Mouse (Mus musculus) embryonic facial prominence, embryonic 14.5 days (tissue): ENCODE results near the gene Rnaseh2a. TPM values are rescaled to one million over a fixed set of nuclear protein-coding genes. Genes with fewer than 3 reads are reported as not detected.
"Not testable (repeated sequence)": the region's sequence is repeated elsewhere in the genome, so short reads cannot be mapped to it uniquely, and the experiment has no call there.

Experiments
- ATAC-seq: fragments of 200-750 bp; cut with Nextera tagmentation; 2 replicates; pipeline ENCODE4 v1.8.0; 2017; ENCODE audit warnings: low read depth, moderate number of reproducible peaks, moderate TSS enrichment
- DNase-seq: peaks from one replicate; pipeline ENCODE4 v3.0.0-alpha.2; 2015; ENCODE audit warnings: low spot score
- H3K27ac ChIP-seq: fragments of 300-500 bp; sonication (generic); replicated peaks from 2 replicates; pipeline ENCODE4 v1.5.1; 2014; ENCODE audit warnings: low read depth, mild to moderate bottlenecking, low read length, moderate library complexity
- H3K27me3 ChIP-seq: fragments of 300-500 bp; sonication (generic); replicated peaks from 2 replicates; pipeline ENCODE4 v1.6.1; 2014; ENCODE audit warnings: low read length; ENCODE audit not compliant: control insufficient read depth, insufficient read depth
- H3K36me3 ChIP-seq: fragments of 300-500 bp; sonication (generic); 2 replicates; pipeline ENCODE4 v1.6.1; 2014; ENCODE audit warnings: low read length, mixed read lengths; ENCODE audit not compliant: control insufficient read depth, insufficient read depth
- H3K4me1 ChIP-seq: fragments of 300-500 bp; sonication (generic); 2 replicates; pipeline ENCODE4 v1.6.1; 2014; ENCODE audit warnings: antibody characterized with exemption, low read length; ENCODE audit not compliant: control insufficient read depth, insufficient read depth
- H3K4me2 ChIP-seq: fragments of 300-500 bp; sonication (generic); 2 replicates; pipeline ENCODE4 v1.6.1; 2014; ENCODE audit warnings: low read depth, mild to moderate bottlenecking, low read length, moderate library complexity, mixed read lengths
- H3K4me3 ChIP-seq: fragments of 300-500 bp; sonication (generic); 2 replicates; pipeline ENCODE4 v1.5.1; 2014; ENCODE audit warnings: low read depth, mild to moderate bottlenecking, low read length
- H3K9ac ChIP-seq: fragments of 300-500 bp; sonication (generic); 2 replicates; pipeline ENCODE4 v1.6.1; 2014; ENCODE audit warnings: low read depth, mild to moderate bottlenecking, low read length, moderate library complexity, mixed read lengths
- H3K9me3 ChIP-seq: fragments of 300-500 bp; sonication (generic); 2 replicates; pipeline ENCODE4 v1.6.1; 2016; ENCODE audit warnings: low read length; ENCODE audit not compliant: control insufficient read depth
- WGBS: fragments of 180-500 bp; shearing (Covaris S2); extraction: QIAGEN DNeasy Blood & Tissue Kit; methylation state at CpG from one replicate; pipeline ENCODE4 v1.1.7; 2014; 5-methylcytosine and 5-hydroxymethylcytosine counted together
- microRNA-seq: library from miRNA; unstranded; fragments of <30 nt; microRNA quantifications from one replicate; pipeline ENCODE4, GENCODE M21; 2016; ENCODE audit warnings: borderline number of aligned reads
- polyA plus RNA-seq: library from polyadenylated mRNA; unstranded; fragments of >200 nt; fragmentation: Nextera tagmentation; extraction: Ambion mirVana; gene quantifications from 2 replicates; pipeline ENCODE4 v1.2.1, GENCODE M21; 2014

The Rnaseh2a gene
- polyA plus RNA-seq, 1 experiment from 2014 or later, result 73.7 TPM

- ATAC-seq (no peak), DNase-seq (no peak)
- H3K36me3 ChIP-seq, result no peaks in the 10 kb centered on the region
- peaks cover 5% of the 10 kb centered on the region; the same call in 1 of the 2 replicates for H3K9me3 ChIP-seq
- peak overlapping the region; percentile 85 for H3K4me2 ChIP-seq
- WGBS, result 54% methylated on average over 18 of the region's 20 CpGs
- peaks cover 9% of the 10 kb centered on the region; the same call in 1 of the 2 replicates for H3K4me1 ChIP-seq
- peak overlapping the region; percentile 74 for H3K9ac ChIP-seq
- no peak overlapping the region for H3K27ac ChIP-seq
- H3K4me3 ChIP-seq, result peak overlapping the region; percentile 59
- H3K27me3 ChIP-seq, result peaks cover 34% of the 10 kb centered on the region
Observed at GRCm38 (mm10) chr8:84909162-84909767, 60.3 kb downstream of the Rnaseh2a start.

- peak within 1 kb of the TSS; percentile 59 for H3K4me3 ChIP-seq
- H3K4me1 ChIP-seq, result peaks cover 9% of the 10 kb centered on the region; the same call in 1 of the 2 replicates
- H3K36me3 ChIP-seq, result no peaks in the 10 kb centered on the region
- no peak within 1 kb of the TSS for H3K27ac ChIP-seq
- peak; percentile 99 for DNase-seq
- peak within 1 kb of the TSS; percentile 85 for H3K4me2 ChIP-seq
- 2% methylated on average over 29 of the region's 45 CpGs for WGBS
- H3K9me3 ChIP-seq, result no peaks in the 10 kb centered on the region
- H3K27me3 ChIP-seq, result peaks cover 29% of the 10 kb centered on the region
- H3K9ac ChIP-seq, result peak within 1 kb of the TSS; percentile 74
- peak; percentile 92 for ATAC-seq
Observed at GRCm38 (mm10) chr8:84908421-84909161, 61.0 kb downstream of the Rnaseh2a start, which contains the start of gene Dnase2a. Gene Dnase2a, plus strand, starts transcription at chr8:84908560.

- Histone ChIP-seq H3K27me3 (peaks cover 26% of the 10 kb centered on the region), H3K9ac (peak overlapping the region; percentile 38; the same call in 1 of the 2 replicates), H3K4me3 (peak overlapping the region; percentile 59), H3K4me2 (peak overlapping the region; percentile 85)
- H3K9me3 ChIP-seq, ATAC-seq, DNase-seq, H3K4me1 ChIP-seq, H3K36me3 ChIP-seq, H3K27ac ChIP-seq: not testable (repeated sequence)
- WGBS, result 23% methylated on average over 6 of the region's 7 CpGs
Observed at GRCm38 (mm10) chr8:84907979-84908378, 61.6 kb downstream of the Rnaseh2a start.

- Histone ChIP-seq H3K36me3 (no peaks in the 10 kb centered on the region), H3K4me2 (no peak overlapping the region), H3K9me3 (no peaks in the 10 kb centered on the region), H3K27me3 (peaks cover 21% of the 10 kb centered on the region), H3K4me1 (peaks cover 9% of the 10 kb centered on the region; the same call in 1 of the 2 replicates), H3K27ac (no peak overlapping the region), H3K9ac (no peak overlapping the region), H3K4me3 (no peak overlapping the region)
- no peak for DNase-seq
- WGBS, result 72% methylated on average over 8 of the region's 8 CpGs
- ATAC-seq, result no peak
Observed at GRCm38 (mm10) chr8:84907493-84907892, 62.1 kb downstream of the Rnaseh2a start.

- Histone ChIP-seq H3K4me2 (no peak overlapping the region), H3K36me3 (no peaks in the 10 kb centered on the region), H3K4me1 (peaks cover 9% of the 10 kb centered on the region; the same call in 1 of the 2 replicates), H3K27ac (no peak overlapping the region), H3K9me3 (no peaks in the 10 kb centered on the region), H3K4me3 (no peak overlapping the region), H3K9ac (no peak overlapping the region), H3K27me3 (peaks cover 16% of the 10 kb centered on the region)
- 91% methylated on average over 9 of the region's 9 CpGs for WGBS
- ATAC-seq, result no peak
- no peak for DNase-seq
Observed at GRCm38 (mm10) chr8:84907037-84907436, 62.5 kb downstream of the Rnaseh2a start.

Small RNA genes lying within 50 kb of the gene (microRNA-seq; reads per million reads assigned to microRNA genes)
- gene Gm24197, result not detected

Other genes with a start within 250 kb of the Rnaseh2a start
- gene G430095P16Rik, start 246.8 kb downstream of the Rnaseh2a start, polyA plus RNA-seq, result 2.0 and 2.7 TPM in 2 replicates
- 64.0 and 67.4 TPM in 2 replicates for gene Nfix, start 169.4 kb downstream of the Rnaseh2a start, polyA plus RNA-seq
- gene Dand5, start 146.9 kb downstream of the Rnaseh2a start, polyA plus RNA-seq, result 5.8 and 6.8 TPM in 2 replicates
- gene Gadd45gip1, start 138.2 kb downstream of the Rnaseh2a start, polyA plus RNA-seq, result 41.3 and 41.5 TPM in 2 replicates
- gene Rad23a, start 129.1 kb downstream of the Rnaseh2a start, polyA plus RNA-seq, result 109 and 111 TPM in 2 replicates
- gene Calr, start 122.8 kb downstream of the Rnaseh2a start, polyA plus RNA-seq, result 805 and 891 TPM in 2 replicates
- gene Farsa, start 112.8 kb downstream of the Rnaseh2a start, polyA plus RNA-seq, result 67.1 and 76.5 TPM in 2 replicates
- 68.5 and 71.8 TPM in 2 replicates for gene Syce2, start 97.7 kb downstream of the Rnaseh2a start, polyA plus RNA-seq
- gene Gcdh, start 75.8 kb downstream of the Rnaseh2a start, polyA plus RNA-seq, result 27.3 and 33.2 TPM in 2 replicates
- 2.1 and 2.2 TPM in 2 replicates for gene Klf1, start 67.8 kb downstream of the Rnaseh2a start, polyA plus RNA-seq
- gene Dnase2a, start 61.2 kb downstream of the Rnaseh2a start, polyA plus RNA-seq, result 10.1 and 11.5 TPM in 2 replicates
- 3.4 and 3.6 TPM in 2 replicates for gene Mast1, start 32.4 kb downstream of the Rnaseh2a start, polyA plus RNA-seq
- 0.20 TPM in 1 of 2 replicates, not detected in the other for gene Rtbdn, start 22.8 kb downstream of the Rnaseh2a start, polyA plus RNA-seq
- gene Gm49661, start 334 bp downstream of the Rnaseh2a start, polyA plus RNA-seq, result not detected in 2 replicates
- 715 and 771 TPM in 2 replicates for gene Prdx2, start 180 bp downstream of the Rnaseh2a start, polyA plus RNA-seq
- 16.8 and 18.4 TPM in 2 replicates for gene Junb, start 9.0 kb upstream of the Rnaseh2a start, polyA plus RNA-seq
- 13.1 and 15.3 TPM in 2 replicates for gene Hook2, start 20.8 kb upstream of the Rnaseh2a start, polyA plus RNA-seq
- gene Best2, start 44.8 kb upstream of the Rnaseh2a start, polyA plus RNA-seq, result 0.30 and 0.58 TPM in 2 replicates
- 97.3 and 101 TPM in 2 replicates for gene Asna1, start 55.5 kb upstream of the Rnaseh2a start, polyA plus RNA-seq
- gene Trir, start 57.1 kb upstream of the Rnaseh2a start, polyA plus RNA-seq, result 127 and 133 TPM in 2 replicates
- gene Tnpo2, start 67.1 kb upstream of the Rnaseh2a start, polyA plus RNA-seq, result 22.9 and 24.8 TPM in 2 replicates
- 20.9 and 25.8 TPM in 2 replicates for gene Fbxw9, start 90.3 kb upstream of the Rnaseh2a start, polyA plus RNA-seq
- gene Gm5741, start 98.2 kb upstream of the Rnaseh2a start, polyA plus RNA-seq, result 0.68 TPM in 1 of 2 replicates, not detected in the other
- 44.0 and 49.5 TPM in 2 replicates for gene Dhps, start 102.0 kb upstream of the Rnaseh2a start, polyA plus RNA-seq
- gene Wdr83os, start 111.0 kb upstream of the Rnaseh2a start, polyA plus RNA-seq, result 125 and 127 TPM in 2 replicates
- 33.1 and 38.6 TPM in 2 replicates for gene Wdr83, start 111.5 kb upstream of the Rnaseh2a start, polyA plus RNA-seq
- 35.3 and 35.6 TPM in 2 replicates for gene Man2b1, start 113.5 kb upstream of the Rnaseh2a start, polyA plus RNA-seq
- gene Zfp791, start 153.3 kb upstream of the Rnaseh2a start, polyA plus RNA-seq, result 1.6 TPM in 2 replicates
- gene Cks1brt, start 182.2 kb upstream of the Rnaseh2a start, polyA plus RNA-seq, result not detected in 2 replicates